Mouse (Mus musculus) hindbrain, embryonic 12.5 days (tissue): ENCODE results near the gene Igf1. TPM values are rescaled to one million over a fixed set of nuclear protein-coding genes. Genes with fewer than 3 reads are reported as not detected.

ENCODE experiments used
- ATAC-seq: fragments of 200-750 bp; cut with Nextera tagmentation; 2 replicates; pipeline ENCODE4 v1.8.0; 2017; ENCODE audit warnings: moderate TSS enrichment; ENCODE audit not compliant: low FRiP score
- H3K27ac ChIP-seq: fragments of 300-500 bp; sonication (generic); 2 replicates; pipeline ENCODE4 v1.5.1; 2016; ENCODE audit warnings: mild to moderate bottlenecking
- H3K27me3 ChIP-seq: fragments of 300-500 bp; sonication (generic); 2 replicates; pipeline ENCODE4 v1.6.1; 2016; ENCODE audit warnings: mild to moderate bottlenecking
- H3K36me3 ChIP-seq: fragments of 300-500 bp; sonication (generic); 2 replicates; pipeline ENCODE4 v1.6.1; 2016; ENCODE audit warnings: mild to moderate bottlenecking
- H3K4me1 ChIP-seq: fragments of 300-500 bp; sonication (generic); 2 replicates; pipeline ENCODE4 v1.6.1; 2016
- H3K4me2 ChIP-seq: fragments of 300-500 bp; sonication (generic); replicated peaks from 2 replicates; pipeline ENCODE4 v1.6.1; 2016; ENCODE audit warnings: mild to moderate bottlenecking
- H3K4me3 ChIP-seq: fragments of 300-500 bp; sonication (generic); 2 replicates; pipeline ENCODE4 v1.5.1; 2016; ENCODE audit warnings: mild to moderate bottlenecking
- H3K9ac ChIP-seq: fragments of 300-500 bp; sonication (generic); 2 replicates; pipeline ENCODE4 v1.6.1; 2016; ENCODE audit warnings: mild to moderate bottlenecking, moderate library complexity
- H3K9me3 ChIP-seq: fragments of 300-500 bp; sonication (generic); replicated peaks from 2 replicates; pipeline ENCODE4 v1.6.1; 2016; ENCODE audit warnings: mild to moderate bottlenecking
- WGBS: fragments of 180-500 bp; shearing (Covaris S2); methylation state at CpG from one replicate; pipeline ENCODE4 v1.1.7; 2016; 5-methylcytosine and 5-hydroxymethylcytosine counted together
- polyA plus RNA-seq: library from polyadenylated mRNA; unstranded; fragments of >200 nt; fragmentation: Nextera tagmentation; extraction: Ambion mirVana; gene quantifications from 2 replicates; pipeline ENCODE4 v1.2.1, GENCODE M21; 2016

Gene Igf1
- 21.3 and 32.7 TPM in 2 replicates for polyA plus RNA-seq

DNA sequence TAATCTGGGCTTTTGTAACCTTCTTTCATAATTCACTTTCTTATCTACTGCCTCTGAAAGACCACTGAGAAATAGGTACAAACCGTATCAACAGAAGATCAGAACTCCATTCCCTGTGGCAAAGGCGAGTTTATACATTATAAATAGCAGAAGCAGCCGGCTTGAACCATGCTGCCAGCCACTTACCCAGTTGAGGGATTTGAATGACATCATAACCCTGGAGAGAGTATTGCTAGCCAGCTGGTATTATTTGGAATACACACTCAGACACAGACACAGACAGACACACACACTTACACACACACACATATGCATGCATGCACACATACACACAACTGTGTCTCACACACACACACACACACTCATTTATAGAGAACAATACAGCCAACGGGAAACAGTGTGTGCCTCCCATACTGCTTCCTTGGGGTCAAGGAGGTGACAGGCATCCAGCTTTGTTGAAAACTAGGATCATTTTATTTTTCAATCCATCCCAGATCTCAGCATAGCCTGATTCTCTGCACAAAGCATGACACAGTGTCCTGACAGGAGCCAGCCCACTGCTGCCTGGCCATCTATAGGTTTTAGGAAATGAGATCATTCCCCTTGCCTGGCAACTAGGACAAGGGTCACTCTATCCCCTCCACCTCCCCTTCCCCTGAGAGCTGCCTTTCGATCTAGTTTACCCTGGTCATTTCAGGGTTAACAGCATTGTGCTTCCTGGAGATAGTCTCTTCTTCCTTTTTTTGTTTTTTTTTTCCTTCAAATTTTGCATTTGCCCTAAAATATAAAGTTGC lies at the start of gene Igf1:
Gene Igf1, plus strand, starts transcription at position 253 of the 794 bp plus-strand sequence.
- Histone ChIP-seq H3K9me3 (no peaks in the 10 kb centered on the region), H3K4me1 (peaks cover 26% of the 10 kb centered on the region), H3K36me3 (no peaks in the 10 kb centered on the region), H3K4me2 (0 out of 2 replicates have a peak within 1 kb of the TSS, but pooled peaks have one; percentile 81), H3K9ac (no peak within 1 kb of the TSS), H3K27me3 (0 out of 2 replicates have a peak, but pooled peaks cover 5% of the 10 kb centered on the region), H3K4me3 (0 out of 2 replicates have a peak within 1 kb of the TSS, but pooled peaks have one; percentile 40), H3K27ac (peak within 1 kb of the TSS; percentile 44; the same call in 1 of the 2 replicates)
- WGBS: 34% methylated on average over 5 of the region's 5 CpGs
- no peak for ATAC-seq

DNA sequence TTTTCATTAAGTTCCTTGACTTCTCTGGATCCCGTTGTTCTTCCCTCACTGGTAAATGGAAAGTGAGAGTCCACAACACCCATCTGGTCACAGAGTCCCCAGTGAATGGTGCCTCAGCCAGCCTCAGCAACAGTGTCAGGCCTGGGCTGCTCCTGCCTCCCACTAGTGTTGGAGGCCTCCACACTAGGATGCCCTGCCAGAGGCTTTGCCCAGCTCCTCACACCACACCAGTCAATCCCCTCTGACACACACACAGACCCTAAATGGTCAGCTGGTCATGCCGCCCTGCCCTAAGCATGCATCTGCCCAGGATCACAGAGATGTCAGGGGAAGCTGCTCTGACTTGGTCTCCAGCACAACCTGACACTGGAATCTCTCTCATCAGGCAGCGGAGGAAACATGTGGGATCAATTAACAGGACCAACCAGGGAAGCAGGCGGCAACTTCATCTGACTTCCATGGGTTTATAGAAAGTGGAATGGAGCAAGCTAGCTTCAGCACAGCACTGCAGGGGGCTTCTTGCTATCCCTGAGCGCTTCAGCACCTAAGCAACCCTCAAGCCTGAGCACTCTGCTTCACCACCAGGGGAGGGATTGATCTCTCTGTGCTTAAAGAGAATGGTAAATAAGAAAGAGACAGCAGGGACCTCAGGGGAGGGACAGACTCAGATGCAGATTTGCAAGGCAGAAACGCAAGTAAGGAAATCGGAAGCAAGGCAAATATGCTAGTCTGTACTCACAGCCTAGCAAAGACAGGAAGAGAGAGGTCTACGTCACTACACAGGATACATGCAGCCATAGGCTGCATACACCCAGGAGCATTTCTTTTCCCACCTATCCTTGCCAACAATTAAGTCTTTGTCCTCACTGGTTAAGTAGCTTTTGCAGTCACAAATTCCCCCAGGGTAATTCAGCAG lies 45.6 kb upstream of the Igf1 start:
- Histone ChIP-seq H3K9me3 (no peaks in the 10 kb centered on the region), H3K4me3 (no peak overlapping the region), H3K27me3 (no peaks in the 10 kb centered on the region), H3K4me2 (peak overlapping the region; percentile 15), H3K36me3 (no peaks in the 10 kb centered on the region), H3K9ac (no peak overlapping the region), H3K4me1 (peaks cover 10% of the 10 kb centered on the region), H3K27ac (peak overlapping the region; percentile 56; the same call in 1 of the 2 replicates)
- no peak for ATAC-seq
- WGBS: 29% methylated on average over 8 of the region's 8 CpGs

- Histone ChIP-seq H3K4me3 (no peak overlapping the region), H3K9ac (no peak overlapping the region), H3K4me2 (peak overlapping the region; percentile 15), H3K27me3 (no peaks in the 10 kb centered on the region), H3K4me1 (peaks cover 10% of the 10 kb centered on the region), H3K36me3 (no peaks in the 10 kb centered on the region), H3K9me3 (no peaks in the 10 kb centered on the region), H3K27ac (peak overlapping the region; percentile 9; the same call in 1 of the 2 replicates)
- ATAC-seq: no peak
- WGBS: 27% methylated on average over 3 of the region's 3 CpGs
Measured at GRCm38 (mm10) chr10:87813073-87813590, 44.9 kb upstream of the Igf1 start.

- Histone ChIP-seq H3K9me3 (no peaks in the 10 kb centered on the region), H3K36me3 (no peaks in the 10 kb centered on the region), H3K27ac (no peak overlapping the region), H3K9ac (no peak overlapping the region), H3K27me3 (no peaks in the 10 kb centered on the region), H3K4me3 (no peak overlapping the region), H3K4me2 (no peak overlapping the region), H3K4me1 (peaks cover 10% of the 10 kb centered on the region)
- no peak for ATAC-seq
- WGBS: 66% methylated on average over 4 of the region's 4 CpGs
Measured at GRCm38 (mm10) chr10:87816861-87817260, 41.2 kb upstream of the Igf1 start.

DNA sequence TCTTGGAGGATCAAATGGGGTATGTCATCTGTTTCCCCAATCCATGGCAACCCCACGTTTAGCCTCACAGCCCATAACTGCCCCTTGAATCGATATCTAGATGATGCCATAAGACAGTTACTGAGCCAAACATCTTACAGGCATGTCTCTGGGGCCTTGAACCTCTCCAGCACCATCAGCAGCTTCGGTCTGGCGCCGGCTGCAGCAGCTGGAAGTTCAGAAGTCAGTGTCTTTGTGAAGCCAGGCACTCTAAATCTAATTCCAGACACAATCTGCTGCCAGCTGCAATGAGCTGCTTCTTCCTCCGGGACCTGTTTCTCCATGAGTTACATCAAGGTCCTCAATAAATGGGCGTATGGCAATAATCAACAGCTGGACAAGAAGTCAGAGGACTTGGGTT lies 40.3 kb upstream of the Igf1 start:
- H3K27ac ChIP-seq: no peak overlapping the region

GRCm38 (mm10) chr10:87821906-87822305 lies 36.2 kb upstream of the Igf1 start:
- Histone ChIP-seq H3K9ac (no peak overlapping the region), H3K27ac (no peak overlapping the region), H3K27me3 (no peaks in the 10 kb centered on the region), H3K4me1 (no peaks in the 10 kb centered on the region), H3K36me3 (no peaks in the 10 kb centered on the region), H3K4me2 (no peak overlapping the region), H3K4me3 (no peak overlapping the region), H3K9me3 (no peaks in the 10 kb centered on the region)
- no peak for ATAC-seq
- 84% methylated on average over 10 of the region's 10 CpGs for WGBS

More for the DNA sequence above, 40.3 kb upstream of the Igf1 start:
- peaks cover 6% of the 10 kb centered on the region for H3K4me1 ChIP-seq
- 87% methylated on average over 7 of the region's 7 CpGs for WGBS
- H3K9ac ChIP-seq: no peak overlapping the region
- H3K36me3 ChIP-seq: no peaks in the 10 kb centered on the region
- no peak overlapping the region for H3K4me2 ChIP-seq
- ATAC-seq: no peak
- no peaks in the 10 kb centered on the region for H3K27me3 ChIP-seq
- H3K9me3 ChIP-seq: no peaks in the 10 kb centered on the region
- H3K4me3 ChIP-seq: no peak overlapping the region

DNA sequence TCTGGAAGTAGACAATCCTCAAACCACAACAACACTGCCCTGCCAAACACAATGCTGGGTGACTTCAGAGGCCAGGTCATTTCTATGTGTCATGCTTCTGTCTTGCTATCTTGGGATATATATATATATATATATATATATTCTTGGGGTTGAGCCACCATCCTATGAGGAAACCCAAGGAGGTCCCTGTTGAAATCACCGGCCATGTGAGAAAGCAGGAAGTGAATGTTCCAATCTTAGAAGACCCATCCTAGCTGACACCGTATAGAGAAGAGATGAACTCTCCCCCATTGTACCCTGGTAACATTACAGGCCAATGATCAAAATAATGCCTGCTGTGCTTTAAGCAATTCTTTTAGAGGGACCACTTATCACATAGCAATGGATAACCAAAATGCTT lies 28.1 kb upstream of the Igf1 start:
- no peaks in the 10 kb centered on the region for H3K27me3 ChIP-seq
- H3K36me3 ChIP-seq: no peaks in the 10 kb centered on the region
- no peak overlapping the region for H3K27ac ChIP-seq
- no peaks in the 10 kb centered on the region for H3K9me3 ChIP-seq
- no peaks in the 10 kb centered on the region for H3K4me1 ChIP-seq
- no peak overlapping the region for H3K4me2 ChIP-seq
- no peak overlapping the region for H3K9ac ChIP-seq
- ATAC-seq: no peak
- WGBS: 88% methylated on average over 2 of the region's 2 CpGs
- no peak overlapping the region for H3K4me3 ChIP-seq

DNA sequence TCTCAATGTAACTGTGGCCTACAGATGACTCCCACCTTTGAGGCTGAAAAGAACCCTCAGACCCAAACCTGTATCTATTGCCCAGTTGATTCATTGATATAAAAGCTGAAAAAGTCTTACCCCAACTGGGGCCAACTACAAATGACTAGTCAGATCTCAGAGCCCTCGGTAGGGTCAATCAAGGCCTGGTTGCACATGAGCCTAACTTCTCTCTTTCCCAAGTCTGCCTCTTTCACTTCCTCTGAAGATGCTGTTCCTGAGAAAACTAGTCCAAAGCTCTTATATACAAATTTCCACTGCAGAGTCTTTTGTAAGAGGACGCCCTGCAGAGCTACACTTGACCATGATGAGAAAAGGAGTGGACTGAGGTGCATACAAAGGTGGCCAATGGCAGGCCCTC lies 27.4 kb upstream of the Igf1 start:
- no peak for ATAC-seq
- no peak overlapping the region for H3K9ac ChIP-seq
- H3K4me1 ChIP-seq: no peaks in the 10 kb centered on the region
- H3K27ac ChIP-seq: no peak overlapping the region
- no peaks in the 10 kb centered on the region for H3K36me3 ChIP-seq
- H3K4me3 ChIP-seq: no peak overlapping the region
- H3K9me3 ChIP-seq: no peaks in the 10 kb centered on the region
- H3K4me2 ChIP-seq: no peak overlapping the region
- no peaks in the 10 kb centered on the region for H3K27me3 ChIP-seq
- WGBS: 88% methylated on average over 2 of the region's 2 CpGs

GRCm38 (mm10) chr10:87832101-87832500 lies 26.0 kb upstream of the Igf1 start:
- no peak overlapping the region for H3K4me2 ChIP-seq
- no peak for ATAC-seq
- H3K4me1 ChIP-seq: no peaks in the 10 kb centered on the region
- no peaks in the 10 kb centered on the region for H3K27me3 ChIP-seq
- H3K27ac ChIP-seq: no peak overlapping the region
- H3K36me3 ChIP-seq: no peaks in the 10 kb centered on the region
- H3K9me3 ChIP-seq: no peaks in the 10 kb centered on the region
- H3K9ac ChIP-seq: no peak overlapping the region
- WGBS: 92% methylated on average over 1 of the region's 1 CpGs
- H3K4me3 ChIP-seq: no peak overlapping the region

GRCm38 (mm10) chr10:87839454-87839853 lies 18.6 kb upstream of the Igf1 start:
- no peaks in the 10 kb centered on the region for H3K27me3 ChIP-seq
- H3K4me3 ChIP-seq: no peak overlapping the region
- H3K4me1 ChIP-seq: no peaks in the 10 kb centered on the region
- WGBS: 86% methylated on average over 1 of the region's 1 CpGs
- no peak overlapping the region for H3K27ac ChIP-seq
- no peaks in the 10 kb centered on the region for H3K9me3 ChIP-seq
- H3K36me3 ChIP-seq: no peaks in the 10 kb centered on the region
- no peak for ATAC-seq
- H3K4me2 ChIP-seq: no peak overlapping the region
- H3K9ac ChIP-seq: no peak overlapping the region

GRCm38 (mm10) chr10:87842501-87842900 lies 15.6 kb upstream of the Igf1 start:
- no peak overlapping the region for H3K4me2 ChIP-seq
- H3K27ac ChIP-seq: no peak overlapping the region
- 86% methylated on average over 4 of the region's 4 CpGs for WGBS
- H3K27me3 ChIP-seq: no peaks in the 10 kb centered on the region
- no peak for ATAC-seq
- H3K4me1 ChIP-seq: 0 out of 2 replicates have a peak, but pooled peaks cover 3% of the 10 kb centered on the region
- H3K9me3 ChIP-seq: no peaks in the 10 kb centered on the region
- H3K9ac ChIP-seq: no peak overlapping the region
- no peak overlapping the region for H3K4me3 ChIP-seq
- no peaks in the 10 kb centered on the region for H3K36me3 ChIP-seq

GRCm38 (mm10) chr10:87844917-87845552 lies 13.0 kb upstream of the Igf1 start:
- Histone ChIP-seq H3K36me3 (no peaks in the 10 kb centered on the region), H3K27ac (no peak overlapping the region), H3K9ac (no peak overlapping the region), H3K4me1 (0 out of 2 replicates have a peak, but pooled peaks cover 3% of the 10 kb centered on the region), H3K4me2 (no peak overlapping the region), H3K27me3 (no peaks in the 10 kb centered on the region), H3K4me3 (no peak overlapping the region), H3K9me3 (no peaks in the 10 kb centered on the region)
- ATAC-seq: no peak
- WGBS: 47% methylated on average over 8 of the region's 8 CpGs
